Mouse (Mus musculus) large intestine, adult 2 months (tissue): ENCODE measurements around the gene Fbxo6. TPM values are rescaled to one million over a fixed set of nuclear protein-coding genes. Genes with fewer than 3 reads are reported as not detected.

ENCODE experiments used
- DNase-seq: peaks from one replicate; pipeline ENCODE4 v3.0.0-alpha.2; 2012; ENCODE audit warnings: low read depth, low spot score
- WGBS: fragments of 180-500 bp; shearing (Covaris S2); methylation state at CpG from one replicate; pipeline ENCODE4 v1.1.7; 2018; 5-methylcytosine and 5-hydroxymethylcytosine counted together
- polyA plus RNA-seq: library from polyadenylated mRNA; depleted of rRNA; stranded (reverse); fragments of >200 nt; gene quantifications from 2 replicates; pipeline ENCODE4 v1.2.3, GENCODE M21; 2012

Fbxo6 gene
- polyA plus RNA-seq, 1 experiment = 45.2 TPM

DNA sequence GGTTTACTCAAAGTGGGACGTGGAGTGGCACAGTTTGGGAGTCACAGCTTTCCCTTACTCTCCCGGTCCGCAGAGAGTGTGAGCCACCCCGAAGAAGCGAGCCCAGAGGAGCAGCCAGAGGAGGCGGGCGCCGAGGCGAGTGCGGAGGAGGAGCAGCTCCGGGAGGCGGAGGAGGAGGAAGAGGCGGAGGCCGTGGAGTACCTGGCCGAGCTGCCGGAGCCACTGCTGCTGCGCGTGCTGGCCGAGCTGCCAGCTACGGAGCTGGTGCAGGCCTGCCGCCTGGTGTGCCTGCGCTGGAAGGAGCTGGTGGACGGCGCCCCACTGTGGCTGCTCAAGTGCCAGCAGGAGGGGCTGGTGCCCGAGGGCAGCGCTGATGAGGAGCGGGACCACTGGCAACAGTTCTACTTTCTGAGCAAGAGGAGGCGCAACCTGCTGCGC, 12.1 kb upstream of the Fbxo6 start:
- under 1% methylated on average over 29 of the region's 29 CpGs for WGBS
- no peak for DNase-seq

DNA sequence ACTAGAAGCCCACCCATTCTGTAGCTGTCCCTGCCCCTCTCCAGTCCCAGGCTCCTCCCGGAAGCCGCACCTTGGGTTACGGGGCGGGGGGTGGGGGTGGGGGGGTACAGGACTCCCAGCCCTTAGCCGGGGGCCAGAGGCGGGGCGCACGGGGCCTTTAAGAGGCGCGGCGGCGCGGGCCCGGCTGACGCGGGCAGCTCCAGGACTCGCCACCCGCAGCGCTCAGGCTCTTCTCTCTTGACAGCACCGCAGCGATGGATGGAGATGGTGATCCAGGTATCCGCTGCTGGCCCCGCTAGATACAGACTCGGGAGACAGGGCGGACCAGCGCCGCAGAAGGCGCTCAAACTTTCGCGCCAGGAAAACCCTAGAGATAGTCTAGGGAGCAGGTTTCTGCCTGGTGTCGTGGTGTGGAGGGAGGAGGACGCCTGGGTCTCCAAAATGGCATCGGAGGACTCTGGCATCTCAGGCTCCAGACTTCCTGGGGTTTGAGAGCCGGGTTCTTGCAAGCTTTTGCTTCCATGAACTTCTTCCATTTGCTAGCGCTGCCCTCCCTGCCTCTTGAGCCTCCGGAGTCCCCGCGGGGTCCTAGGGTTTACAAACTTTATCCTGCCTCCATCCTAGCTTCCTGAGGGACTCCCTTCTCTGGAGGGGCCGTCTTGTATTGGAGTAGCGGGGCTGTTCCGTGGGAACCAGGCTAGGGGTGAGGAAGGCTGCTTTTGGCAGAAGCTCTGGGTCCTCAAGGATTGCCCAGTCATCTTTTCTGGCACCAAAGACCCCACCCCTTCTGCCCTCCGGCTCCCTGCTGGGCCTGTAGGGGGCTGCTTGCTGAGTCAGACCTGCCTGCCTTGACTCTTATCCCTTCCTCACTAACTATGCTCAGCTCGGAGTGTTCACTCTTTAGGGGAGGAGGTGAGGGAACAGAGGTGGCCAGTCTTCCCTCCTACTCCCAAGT, 8.8 kb upstream of the Fbxo6 start, which contains the start of the genes Fbxo44 and Fbxo2:
TSS of gene Fbxo44 (minus strand) at position 47 of the 955 bp plus-strand sequence.
TSS of gene Fbxo2 (plus strand) at position 186 of the 955 bp plus-strand sequence.
- 2% methylated on average over 43 of the region's 43 CpGs for WGBS
- no peak for DNase-seq

DNA sequence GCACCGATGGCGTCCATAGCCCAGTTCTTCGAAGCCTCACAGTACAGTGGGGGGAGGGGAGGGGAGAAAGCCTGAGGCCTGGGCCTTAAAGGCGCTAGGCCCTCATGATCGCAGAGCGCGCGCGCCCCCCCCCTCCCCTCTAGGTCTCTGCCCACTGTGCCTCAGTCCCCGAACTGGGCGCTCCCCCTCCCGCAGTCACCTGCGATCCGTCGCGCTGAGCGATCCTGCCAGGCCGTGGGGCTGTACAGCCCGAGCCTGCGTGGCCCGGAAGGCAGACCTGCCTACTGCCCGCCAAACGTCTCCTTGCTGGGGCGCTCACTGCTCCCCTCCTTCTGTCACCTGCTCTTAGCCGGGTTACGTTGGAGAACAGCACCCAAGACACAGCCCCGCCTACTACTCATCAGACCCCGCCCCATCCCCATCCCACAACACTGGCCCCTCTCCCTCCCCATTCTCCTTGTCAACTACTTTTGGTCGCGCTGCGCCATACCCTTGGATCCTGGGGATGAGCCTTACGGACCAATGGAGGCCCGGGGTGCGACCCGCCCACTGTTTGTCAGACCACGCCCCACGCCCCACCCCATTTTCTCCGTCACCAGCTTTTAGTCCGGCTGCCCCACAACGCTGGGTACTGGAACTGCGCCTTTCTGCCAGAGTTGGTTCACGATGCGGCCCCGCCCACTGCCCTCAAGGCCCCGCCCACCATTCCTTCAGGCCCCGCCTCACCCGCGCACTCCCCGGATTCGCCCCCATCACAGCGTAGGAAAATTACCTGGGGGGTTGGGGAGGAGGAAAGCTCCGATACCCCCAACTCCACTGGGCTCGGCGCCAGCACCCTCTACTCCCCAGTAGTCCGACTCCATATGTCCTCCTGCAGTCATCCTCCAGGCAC, 7.8 kb upstream of the Fbxo6 start:
- WGBS = under 1% methylated on average over 46 of the region's 55 CpGs

DNA sequence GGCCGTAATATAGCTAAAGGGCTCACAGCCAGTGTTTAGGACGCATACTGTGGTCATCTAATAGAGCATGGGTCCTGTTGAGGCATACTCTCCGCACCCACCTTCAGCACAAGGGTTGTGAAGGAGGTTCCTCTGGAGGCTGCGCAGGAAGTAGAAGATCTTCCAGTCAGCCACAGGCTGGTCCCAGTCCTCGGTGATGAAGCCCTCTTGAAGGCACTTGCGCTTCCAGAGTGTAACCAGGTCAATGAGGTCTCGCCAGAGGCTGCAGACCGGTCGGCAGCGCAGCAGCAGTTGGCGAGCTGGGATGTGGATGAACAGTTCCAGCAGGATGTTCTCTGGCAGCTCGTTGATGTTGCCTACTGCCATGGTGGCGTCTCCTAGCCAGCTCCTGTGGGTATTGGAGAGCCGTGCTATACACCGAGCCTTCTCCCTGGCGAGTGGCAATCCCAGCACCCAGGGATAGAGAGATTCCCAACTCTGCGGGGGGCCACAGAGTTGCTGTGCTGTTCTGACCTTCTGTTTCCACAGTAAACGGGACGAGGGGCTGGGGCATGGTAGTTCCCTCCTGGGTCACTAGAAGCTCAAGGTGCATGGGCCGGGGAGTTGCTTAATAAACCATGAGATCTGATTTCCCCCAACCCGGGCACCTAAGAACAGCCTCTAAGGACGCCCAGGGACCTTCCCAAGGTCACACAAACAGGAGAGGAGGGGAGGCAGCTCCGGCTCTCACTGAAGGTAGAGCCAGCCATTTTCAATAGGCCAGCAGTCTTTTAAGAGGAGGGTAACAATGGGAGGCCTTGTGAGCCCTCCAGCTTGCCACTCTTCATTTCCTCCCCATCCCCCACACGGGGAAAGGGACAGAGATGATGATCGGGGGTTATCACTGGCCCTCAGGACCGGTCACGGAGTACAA, 6.8 kb upstream of the Fbxo6 start:
- no peak for DNase-seq
- WGBS = 63% methylated on average over 27 of the region's 27 CpGs

More for the DNA sequence above, 7.8 kb upstream of the Fbxo6 start:
- peak; percentile 66 for DNase-seq

DNA sequence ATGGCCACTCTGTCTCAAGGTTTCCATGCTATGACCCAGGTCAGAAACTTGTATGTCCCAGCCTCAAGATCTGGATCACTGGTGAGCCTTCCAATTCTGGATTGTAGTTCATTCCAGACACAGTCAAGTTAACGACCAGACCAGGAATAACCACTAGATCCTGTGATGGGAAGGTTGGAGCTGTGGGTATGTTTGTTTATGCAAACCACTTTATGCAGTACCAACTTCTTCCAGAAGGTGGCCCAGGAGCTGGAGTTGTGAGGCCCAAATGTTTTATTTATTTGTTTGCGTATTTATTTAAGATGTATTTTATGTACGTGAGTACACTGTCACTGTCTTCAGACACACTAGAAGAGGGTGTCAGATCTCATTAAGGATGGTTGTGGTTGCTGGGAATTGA, 3.0 kb upstream of the Fbxo6 start:
- WGBS = 50% methylated on average over 3 of the region's 3 CpGs
- no peak for DNase-seq

DNA sequence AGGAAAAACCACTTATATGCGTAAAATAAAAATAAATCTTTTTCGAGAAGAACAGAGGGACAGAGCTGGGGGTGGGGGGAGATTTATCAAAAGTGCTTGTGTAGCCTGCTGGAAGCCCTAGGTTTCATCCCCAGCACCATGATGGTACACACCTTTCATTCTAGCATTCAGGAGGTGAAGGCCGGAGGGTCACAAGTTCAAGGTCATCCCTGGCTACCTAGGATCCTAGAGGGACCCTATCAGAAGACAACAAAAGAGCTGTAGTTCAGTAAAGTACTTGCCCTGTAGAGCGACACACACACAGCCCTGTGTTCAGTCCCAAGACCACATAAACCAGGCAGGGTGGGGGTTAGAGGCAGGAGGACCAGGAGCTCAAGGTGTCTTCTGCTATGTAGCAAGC, 2.1 kb upstream of the Fbxo6 start:
- DNase-seq = no peak
- WGBS = 87% methylated on average over 4 of the region's 4 CpGs

DNA sequence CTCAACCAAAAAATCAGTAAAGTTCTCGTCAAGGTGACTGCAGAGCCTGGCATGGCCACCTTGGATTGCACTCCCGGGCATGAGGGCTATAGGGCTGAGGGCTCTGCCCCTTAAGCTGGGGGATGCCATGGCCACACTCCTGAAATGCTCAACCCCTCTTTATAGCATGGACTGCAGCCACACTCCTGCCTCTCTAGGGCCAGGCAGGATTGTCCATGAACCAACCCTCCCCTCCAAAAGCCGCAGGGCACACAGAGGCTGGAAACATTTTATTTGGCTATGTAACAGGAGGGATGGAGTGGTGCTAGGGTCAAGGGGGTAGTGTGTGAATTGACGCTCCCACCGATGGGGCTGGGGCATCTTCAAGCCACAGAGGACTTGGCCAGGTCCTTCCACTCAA, 607 bp upstream of the Fbxo6 start:
- DNase-seq = no peak
- WGBS = 88% methylated on average over 5 of the region's 5 CpGs

DNA sequence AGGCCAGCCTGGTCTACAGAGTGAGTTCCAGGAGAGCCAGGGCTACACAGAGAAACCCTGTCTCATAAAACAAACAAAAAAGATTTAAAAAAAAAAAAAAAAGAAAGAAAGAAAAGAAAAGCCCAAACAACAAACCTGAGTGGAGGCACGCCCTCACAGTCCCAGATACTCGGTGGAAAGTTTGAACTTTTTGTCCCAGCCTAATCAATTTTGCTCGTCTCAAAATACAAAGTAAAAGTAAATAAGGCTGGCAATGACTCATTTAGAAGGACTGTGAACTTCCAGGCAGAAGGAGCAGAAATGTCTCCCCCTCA, 1.0 kb downstream of the Fbxo6 start:
- WGBS = 10% methylated on average over 3 of the region's 3 CpGs
- no peak for DNase-seq

DNA sequence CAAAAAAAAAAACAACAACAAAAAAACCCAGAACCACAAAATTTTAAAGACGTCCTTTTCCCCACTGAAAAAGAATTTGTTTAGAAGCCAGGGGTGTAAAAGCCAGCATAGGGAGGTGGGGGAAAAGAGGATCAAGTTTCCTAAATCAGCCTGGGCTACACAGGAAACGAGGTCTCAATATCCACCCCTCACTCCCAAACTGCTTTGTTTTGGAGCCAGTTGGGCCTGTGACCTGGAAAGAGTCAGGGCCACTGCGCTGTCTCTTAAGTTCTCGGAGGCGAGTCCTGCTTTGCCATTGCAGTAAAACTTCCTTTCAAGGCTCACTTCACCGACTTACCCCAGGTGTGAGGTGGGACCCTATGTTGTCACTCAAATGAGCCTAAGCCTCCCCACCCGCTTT, 1.7 kb downstream of the Fbxo6 start:
- WGBS = 81% methylated on average over 7 of the region's 7 CpGs

DNA sequence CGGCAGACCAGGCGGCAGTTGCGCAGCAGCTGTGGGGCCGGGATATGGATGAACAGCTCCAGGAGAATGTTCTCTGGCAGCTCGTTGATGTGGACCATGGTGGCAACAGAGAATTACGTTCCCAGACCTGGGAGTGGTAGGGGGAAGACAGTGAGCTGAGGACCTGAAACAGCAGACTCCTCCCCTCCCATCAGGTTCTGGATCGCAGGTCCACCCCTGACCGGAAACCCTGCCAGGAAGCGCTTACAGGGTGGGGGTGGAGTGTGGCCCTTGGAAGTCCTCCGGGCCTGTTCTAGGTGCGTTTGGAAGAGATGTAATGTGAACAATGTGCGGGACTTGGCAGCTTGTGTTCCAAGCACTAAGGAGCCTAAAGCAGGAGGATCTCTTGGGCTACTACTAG, 2.4 kb downstream of the Fbxo6 start:
- WGBS = 82% methylated on average over 12 of the region's 12 CpGs
- no peak for DNase-seq

More for the DNA sequence above, 1.7 kb downstream of the Fbxo6 start:
- no peak for DNase-seq

DNA sequence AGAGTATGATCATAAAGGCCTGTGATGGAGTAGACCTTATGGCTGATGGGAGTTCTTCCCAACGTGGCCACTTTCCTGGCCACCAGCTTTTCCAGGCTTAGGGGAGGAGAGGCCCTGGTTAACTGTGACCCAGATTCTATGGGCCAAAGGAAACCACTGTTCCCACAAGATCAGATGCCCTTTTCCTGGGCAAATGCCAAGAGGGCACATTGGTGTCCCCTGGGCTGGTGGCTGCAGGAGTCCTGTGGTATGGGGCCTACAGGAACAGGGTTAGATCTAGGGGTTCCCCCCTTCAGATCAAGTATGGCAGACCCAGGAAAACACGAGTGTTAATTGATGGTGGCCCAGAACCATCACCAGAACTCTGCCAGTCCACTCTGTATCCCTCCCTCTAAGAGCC, 4.2 kb downstream of the Fbxo6 start:
- DNase-seq = no peak
- 79% methylated on average over 2 of the region's 2 CpGs for WGBS

DNA sequence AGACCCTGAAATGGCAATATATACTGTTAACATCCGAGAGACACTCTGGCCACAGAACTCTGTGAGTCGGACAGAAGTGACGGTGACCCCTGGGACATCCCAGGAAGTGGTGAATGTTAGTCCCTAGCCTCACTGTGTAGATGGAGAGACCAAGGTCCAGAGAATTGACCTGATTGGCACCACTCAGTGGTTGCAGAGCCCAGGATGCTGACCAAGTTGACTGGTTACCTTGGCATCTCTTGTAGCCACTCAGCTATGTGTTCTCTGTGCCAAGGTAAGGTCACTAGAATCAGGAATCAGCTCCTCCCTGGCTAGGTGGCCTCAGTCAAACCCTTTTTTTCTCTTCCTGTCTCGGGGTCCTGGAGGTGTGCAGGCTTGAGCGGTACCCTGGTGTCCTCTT, 8.2 kb downstream of the Fbxo6 start:
- no peak for DNase-seq
- WGBS = 89% methylated on average over 5 of the region's 5 CpGs

DNA sequence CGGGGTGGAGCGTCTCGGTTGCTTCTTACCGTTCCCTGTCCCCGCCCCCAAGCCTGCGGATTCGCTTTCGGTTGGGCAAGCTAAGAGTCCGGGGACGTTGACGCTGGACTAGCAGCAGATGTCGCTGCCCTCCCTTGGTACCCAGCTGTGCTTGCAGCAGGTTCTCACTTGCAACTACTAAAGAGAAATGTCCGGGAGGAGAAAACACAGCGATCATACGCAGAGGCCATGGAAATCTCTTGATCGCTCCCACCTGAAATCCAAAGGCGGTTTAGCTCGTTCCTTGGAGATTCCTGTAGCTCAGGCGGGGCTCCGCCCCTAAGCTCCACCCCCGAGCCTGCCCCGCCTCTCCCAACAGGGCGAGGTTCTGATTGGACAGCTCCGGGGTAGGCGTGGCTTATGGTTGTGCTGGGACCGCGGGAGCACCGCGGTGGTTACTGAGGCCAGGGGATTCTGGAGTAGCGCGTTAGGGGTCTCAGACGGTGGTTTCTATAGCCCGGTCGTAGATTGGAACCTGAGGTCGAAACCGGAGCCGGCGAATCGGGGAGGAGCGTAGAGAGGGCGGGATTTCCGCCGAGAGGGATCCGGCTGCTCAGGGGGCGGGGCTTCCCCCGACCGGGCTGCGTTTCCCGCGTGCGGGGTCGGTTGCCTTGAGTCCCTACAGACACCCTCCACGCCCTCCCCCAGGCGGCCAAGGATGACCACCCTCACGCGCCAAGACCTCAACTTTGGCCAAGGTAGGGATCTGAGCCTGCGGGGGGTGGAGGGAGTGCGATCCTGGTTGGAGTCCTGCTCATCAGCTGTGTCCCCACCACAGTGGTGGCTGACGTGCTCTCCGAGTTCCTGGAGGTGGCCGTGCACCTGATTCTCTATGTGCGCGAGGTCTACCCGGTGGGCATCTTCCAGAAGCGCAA, 11.6 kb downstream of the Fbxo6 start:
- WGBS = under 1% methylated on average over 65 of the region's 65 CpGs

DNA sequence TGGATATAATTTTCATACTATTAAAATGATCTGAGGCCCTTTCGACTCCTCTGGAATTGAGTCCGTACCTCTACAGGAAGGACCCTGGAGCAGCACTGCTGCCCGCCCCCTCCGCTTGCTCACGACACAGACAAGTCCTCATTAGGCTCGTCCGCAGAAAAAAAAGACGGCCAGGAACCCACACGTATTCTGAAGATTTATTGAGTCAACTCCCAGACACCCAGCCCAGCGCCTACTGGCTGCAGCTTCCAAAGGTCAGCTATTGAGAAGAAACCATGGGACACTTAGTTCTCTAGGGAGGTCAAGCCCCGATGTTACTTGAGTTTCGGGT, 12.2 kb downstream of the Fbxo6 start:
- 1% methylated on average over 12 of the region's 12 CpGs for WGBS
- DNase-seq = no peak

More for the DNA sequence above, 11.6 kb downstream of the Fbxo6 start:
- DNase-seq = peak; percentile 92

DNA sequence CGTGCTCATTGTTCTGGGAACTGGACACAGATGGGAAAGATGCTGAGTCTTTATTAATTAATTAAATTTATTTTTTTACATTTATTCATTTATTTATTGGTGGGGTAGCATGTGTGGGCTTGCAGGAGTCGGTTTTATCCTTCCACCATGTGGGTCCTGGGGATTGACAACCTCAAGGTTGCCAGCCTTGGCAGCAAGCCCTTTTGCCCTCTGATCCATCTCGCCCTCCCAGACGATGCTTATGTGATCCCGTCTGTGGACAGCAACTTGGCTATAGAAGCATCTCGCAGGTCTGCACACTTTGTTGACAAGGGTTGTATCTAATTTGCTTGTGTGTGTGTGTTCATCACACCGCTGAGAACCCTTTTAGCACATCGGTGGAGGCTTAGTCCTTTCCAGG, 14.4 kb downstream of the Fbxo6 start:
- 63% methylated on average over 8 of the region's 8 CpGs for WGBS
- DNase-seq = no peak

DNA sequence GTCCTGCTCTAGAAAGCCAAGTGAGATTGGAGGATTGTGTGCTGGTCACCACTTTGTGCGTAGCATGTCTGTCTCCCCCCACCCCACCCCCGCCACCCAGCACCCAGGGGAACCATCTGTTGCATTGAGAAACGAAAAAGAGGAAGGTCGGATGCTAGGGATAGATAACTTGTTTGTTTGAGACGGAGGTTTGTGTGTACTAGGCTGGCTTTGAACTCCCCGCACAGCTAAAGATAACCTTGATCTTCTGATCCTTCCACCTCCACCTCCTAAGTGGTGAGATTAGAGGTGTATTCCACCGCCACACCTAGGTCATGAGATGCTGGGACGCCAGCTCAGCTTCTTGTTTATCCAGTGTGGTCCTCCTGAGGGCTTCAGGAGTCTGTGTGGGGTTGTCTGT, 17.0 kb downstream of the Fbxo6 start:
- no peak for DNase-seq
- 58% methylated on average over 8 of the region's 8 CpGs for WGBS

DNA sequence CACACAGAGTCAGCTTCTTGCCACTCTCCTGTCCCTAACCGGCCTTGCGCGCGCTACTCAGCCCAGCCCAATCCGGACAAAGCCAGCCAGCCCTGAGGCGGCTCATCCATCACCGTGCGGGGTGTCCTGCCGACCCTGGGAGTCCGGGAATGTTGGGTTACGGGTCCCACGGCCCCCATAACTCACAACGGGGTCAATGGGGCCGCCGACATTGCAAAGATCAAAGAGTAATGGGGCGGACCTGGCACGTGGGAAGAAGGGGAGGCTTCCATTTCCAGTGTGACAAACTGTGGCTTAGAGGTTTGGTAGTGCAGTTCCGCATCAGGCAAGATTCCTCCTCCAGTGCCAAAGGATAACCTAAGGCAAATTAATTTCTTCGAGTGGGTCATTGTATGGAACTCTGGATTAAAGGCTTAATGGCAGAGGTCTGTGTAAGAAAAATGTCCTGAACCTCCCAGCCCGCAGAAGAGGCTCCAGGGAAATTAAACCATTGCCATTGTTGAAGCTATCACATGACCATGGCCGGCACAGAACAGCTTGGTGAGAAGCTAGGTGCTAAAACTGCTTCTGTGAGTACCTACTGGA, 20.4 kb downstream of the Fbxo6 start:
- 3% methylated on average over 21 of the region's 21 CpGs for WGBS
- DNase-seq = no peak
